Mouse (Mus musculus) forebrain, postnatal 0 days (tissue): ENCODE measurements at regions not wholly inside any gene's neighbourhood (a gene's known extent, or its start where the extent isn't known, plus 50 kb on each side); places are given as distances from the start of the nearest gene placed in this dataset.

ENCODE experiments used
- ATAC-seq: fragments of 200-750 bp; cut with Nextera tagmentation; 2 replicates; pipeline ENCODE4 v1.8.0; 2017; ENCODE audit warnings: mild to moderate bottlenecking, moderate library complexity
- DNase-seq: peaks from one replicate; pipeline ENCODE4 v3.0.0-alpha.2; 2015
- H3K27ac ChIP-seq: fragments of 300-500 bp; sonication (generic); 2 replicates; pipeline ENCODE4 v1.5.1; 2014; ENCODE audit warnings: low read depth, mild to moderate bottlenecking, antibody characterized with exemption, low read length, moderate library complexity, mixed read lengths
- H3K27me3 ChIP-seq: fragments of 300-500 bp; sonication (generic); 2 replicates; pipeline ENCODE4 v1.6.1; 2014; ENCODE audit warnings: mild to moderate bottlenecking, low read length, mixed read lengths; ENCODE audit not compliant: insufficient read depth
- H3K36me3 ChIP-seq: fragments of 300-500 bp; sonication (generic); 2 replicates; pipeline ENCODE4 v1.6.1; 2014; ENCODE audit warnings: mild to moderate bottlenecking, moderate library complexity; ENCODE audit not compliant: insufficient read depth
- H3K4me1 ChIP-seq: fragments of 300-500 bp; sonication (generic); 2 replicates; pipeline ENCODE4 v1.6.1; 2014; ENCODE audit warnings: antibody characterized with exemption; ENCODE audit not compliant: insufficient read depth
- H3K4me2 ChIP-seq: fragments of 300-500 bp; sonication (generic); 2 replicates; pipeline ENCODE4 v1.6.1; 2014; ENCODE audit warnings: low read depth, mild to moderate bottlenecking, moderate library complexity
- H3K4me3 ChIP-seq: fragments of 300-500 bp; sonication (generic); 2 replicates; pipeline ENCODE4 v1.5.1; 2014; ENCODE audit warnings: low read depth, low read length, mixed read lengths
- H3K9ac ChIP-seq: fragments of 300-500 bp; sonication (generic); 2 replicates; pipeline ENCODE4 v1.6.1; 2014; ENCODE audit warnings: mild to moderate bottlenecking
- H3K9me3 ChIP-seq: fragments of 300-500 bp; sonication (generic); 2 replicates; pipeline ENCODE4 v1.6.1; 2016; ENCODE audit warnings: low read length
- CTCF ChIP-seq: sonication (generic); IDR thresholded peaks from 2 replicates; pipeline ENCODE4 v1.5.1; 2016; ENCODE audit warnings: antibody characterized with exemption, control low read depth, low read depth
- WGBS: fragments of 180-500 bp; shearing (Covaris S2); extraction: QIAGEN DNeasy Blood & Tissue Kit; methylation state at CpG from one replicate; pipeline ENCODE4 v1.1.7; 2014; 5-methylcytosine and 5-hydroxymethylcytosine counted together

DNA sequence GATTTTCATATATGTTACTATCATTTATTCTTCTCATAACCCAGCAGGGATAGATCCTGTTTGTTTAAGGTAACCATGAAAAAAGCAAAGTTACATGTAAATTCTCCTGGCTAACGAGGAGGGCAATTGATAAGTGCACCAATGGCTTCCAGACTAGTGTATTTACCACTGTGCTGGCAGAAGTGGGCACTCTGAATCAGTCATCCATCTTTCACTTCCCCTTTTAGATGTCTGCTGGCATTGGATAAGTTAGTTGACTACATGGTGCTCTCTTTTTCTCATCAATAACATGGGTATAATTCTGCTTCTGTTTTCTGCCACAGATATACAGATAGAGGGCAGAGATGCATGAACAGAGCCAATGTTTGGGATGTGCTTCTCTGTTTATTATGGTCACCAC, 523.4 kb downstream of the Ebf1 start:
- H3K4me2 ChIP-seq, result no peak overlapping the region
- no peak overlapping the region for H3K27ac ChIP-seq
- H3K4me1 ChIP-seq, result no peaks in the 10 kb centered on the region
- no peak overlapping the region for H3K4me3 ChIP-seq
- 68% methylated on average over 1 of the region's 1 CpGs for WGBS
- H3K27me3 ChIP-seq, result no peaks in the 10 kb centered on the region
- no peaks in the 10 kb centered on the region for H3K36me3 ChIP-seq
- DNase-seq (no peak), ATAC-seq (no peak)
- H3K9me3 ChIP-seq, result no peaks in the 10 kb centered on the region
- no peak for TF ChIP-seq CTCF
- H3K9ac ChIP-seq, result no peak overlapping the region

DNA sequence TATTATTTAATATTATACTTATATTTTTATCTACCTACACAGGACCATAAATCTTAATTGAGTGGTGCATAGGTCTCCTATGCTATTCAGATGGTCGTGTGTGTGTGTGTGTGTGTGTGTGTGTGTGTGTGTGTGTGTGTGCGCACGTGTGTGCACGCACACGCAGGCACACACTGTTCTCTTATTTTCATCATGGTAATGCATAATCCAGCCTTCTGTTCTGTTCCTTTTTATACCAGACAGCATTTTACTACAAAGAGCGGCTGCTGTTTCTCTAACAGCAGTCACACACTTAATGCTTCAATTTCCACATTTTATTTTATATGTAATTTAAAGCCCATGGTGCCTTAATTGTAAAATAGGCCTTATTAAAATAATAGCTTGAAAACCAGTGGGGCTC, 537.0 kb downstream of the Ebf1 start:
- Histone ChIP-seq H3K4me3 (no peak overlapping the region), H3K27ac (no peak overlapping the region), H3K36me3 (no peaks in the 10 kb centered on the region), H3K9ac (peak overlapping the region; percentile 10; the same call in 1 of the 2 replicates), H3K27me3 (no peaks in the 10 kb centered on the region), H3K9me3 (no peaks in the 10 kb centered on the region), H3K4me1 (0 out of 2 replicates have a peak, but pooled peaks cover 9% of the 10 kb centered on the region), H3K4me2 (no peak overlapping the region)
- ATAC-seq (peak; percentile 61), DNase-seq (peak; percentile 8)
- 58% methylated on average over 6 of the region's 6 CpGs for WGBS
- no peak for TF ChIP-seq CTCF

DNA sequence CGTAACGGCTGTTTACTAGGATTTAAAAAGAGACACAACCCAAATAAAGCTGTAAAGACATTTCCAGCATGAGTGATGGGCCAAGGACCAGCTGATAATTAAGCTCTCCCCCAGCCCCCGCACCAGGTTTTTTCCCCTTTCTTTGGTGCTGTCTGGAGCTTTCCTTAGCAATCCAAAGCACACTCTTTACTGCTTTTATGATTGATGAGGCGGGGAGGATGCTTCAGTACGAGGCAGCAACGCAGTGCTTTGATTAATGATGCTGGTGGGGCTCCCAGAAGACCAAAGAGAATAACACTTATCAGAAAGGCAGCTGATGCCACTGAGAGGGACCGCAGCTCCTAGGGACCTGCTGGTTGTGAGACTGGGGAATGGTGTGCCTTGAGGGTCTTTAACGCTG, 537.4 kb downstream of the Ebf1 start:
- ATAC-seq (peak; percentile 42; the same call in 1 of the 2 replicates), DNase-seq (peak; percentile 17)
- Histone ChIP-seq H3K9ac (peak overlapping the region; percentile 10; the same call in 1 of the 2 replicates), H3K27ac (no peak overlapping the region), H3K9me3 (no peaks in the 10 kb centered on the region), H3K27me3 (no peaks in the 10 kb centered on the region), H3K4me1 (0 out of 2 replicates have a peak, but pooled peaks cover 9% of the 10 kb centered on the region), H3K4me2 (no peak overlapping the region), H3K4me3 (no peak overlapping the region), H3K36me3 (no peaks in the 10 kb centered on the region)
- 43% methylated on average over 8 of the region's 8 CpGs for WGBS
- TF ChIP-seq CTCF, result no peak

GRCm38 (mm10) chr11:45155782-45156181, 538.7 kb downstream of the Ebf1 start:
- Histone ChIP-seq H3K27me3 (no peaks in the 10 kb centered on the region), H3K9ac (no peak overlapping the region), H3K4me3 (no peak overlapping the region), H3K36me3 (no peaks in the 10 kb centered on the region), H3K4me1 (0 out of 2 replicates have a peak, but pooled peaks cover 9% of the 10 kb centered on the region), H3K9me3 (no peaks in the 10 kb centered on the region), H3K27ac (no peak overlapping the region), H3K4me2 (no peak overlapping the region)
- DNase-seq (no peak), ATAC-seq (no peak)
- TF ChIP-seq CTCF, result no peak
- 74% methylated on average over 1 of the region's 1 CpGs for WGBS

GRCm38 (mm10) chr11:45158282-45158681, 541.2 kb downstream of the Ebf1 start:
- WGBS, result 81% methylated on average over 2 of the region's 2 CpGs
- DNase-seq, result no peak

DNA sequence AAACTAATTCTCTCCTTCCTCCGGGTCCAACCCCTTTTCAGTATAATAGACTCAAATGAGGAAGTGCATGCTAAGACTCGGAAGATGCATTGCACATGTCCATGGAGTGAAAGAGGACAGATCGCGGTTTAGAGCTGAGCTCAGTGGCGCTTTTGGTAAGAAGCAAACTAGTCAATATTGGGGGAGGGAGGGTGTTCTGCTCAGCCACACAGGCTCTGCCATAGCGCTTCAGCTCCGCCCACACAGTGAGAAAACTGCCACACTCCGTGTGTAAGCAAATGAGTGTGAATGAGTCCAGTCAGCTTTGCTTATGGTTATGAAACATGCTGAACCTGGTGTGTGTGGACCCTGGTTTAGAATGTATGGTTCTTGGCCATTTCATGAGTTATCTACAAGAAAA, 543.8 kb downstream of the Ebf1 start:
- ATAC-seq (no peak), DNase-seq (no peak)
- Histone ChIP-seq H3K4me1 (no peaks in the 10 kb centered on the region), H3K27ac (no peak overlapping the region), H3K36me3 (no peaks in the 10 kb centered on the region), H3K4me3 (no peak overlapping the region), H3K27me3 (no peaks in the 10 kb centered on the region), H3K4me2 (no peak overlapping the region), H3K9ac (no peak overlapping the region), H3K9me3 (no peaks in the 10 kb centered on the region)
- WGBS, result 82% methylated on average over 8 of the region's 8 CpGs
- no peak for TF ChIP-seq CTCF

More at GRCm38 (mm10) chr11:45158282-45158681, 541.2 kb downstream of the Ebf1 start:
- H3K27me3 ChIP-seq, result no peaks in the 10 kb centered on the region
- H3K4me1 ChIP-seq, result 0 out of 2 replicates have a peak, but pooled peaks cover 9% of the 10 kb centered on the region
- no peak overlapping the region for H3K9ac ChIP-seq
- no peak for TF ChIP-seq CTCF
- no peak for ATAC-seq
- no peaks in the 10 kb centered on the region for H3K9me3 ChIP-seq
- H3K27ac ChIP-seq, result no peak overlapping the region
- no peak overlapping the region for H3K4me3 ChIP-seq
- no peak overlapping the region for H3K4me2 ChIP-seq
- H3K36me3 ChIP-seq, result no peaks in the 10 kb centered on the region

DNA sequence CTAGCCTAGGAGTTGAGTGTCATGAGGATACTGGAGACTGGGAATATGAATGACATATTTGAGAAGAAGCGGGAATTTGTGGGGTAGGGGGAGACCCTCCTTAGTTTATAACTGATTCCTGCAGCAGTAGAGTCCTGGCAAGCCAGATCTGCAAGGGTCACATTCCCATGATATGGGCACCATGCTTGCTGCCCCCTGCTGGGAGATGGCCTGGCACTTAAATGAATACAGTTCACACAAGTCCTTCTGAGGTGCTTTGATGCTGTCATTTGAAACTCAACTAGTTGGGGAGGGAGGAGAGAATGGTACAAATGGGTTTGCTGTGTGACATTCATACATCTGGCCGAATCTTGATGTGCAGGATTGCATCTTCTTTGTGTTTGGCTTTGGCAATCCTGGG, 556.4 kb downstream of the Ebf1 start:
- no peak for DNase-seq
- Histone ChIP-seq H3K9ac (no peak overlapping the region), H3K4me1 (no peaks in the 10 kb centered on the region), H3K27me3 (no peaks in the 10 kb centered on the region; the same call in 1 of the 2 replicates), H3K4me2 (no peak overlapping the region), H3K36me3 (no peaks in the 10 kb centered on the region), H3K27ac (no peak overlapping the region), H3K9me3 (no peaks in the 10 kb centered on the region), H3K4me3 (no peak overlapping the region)
- no peak for ATAC-seq
- 78% methylated on average over 2 of the region's 2 CpGs for WGBS
- no peak for TF ChIP-seq CTCF
